Mouse (Mus musculus): ENCODE measurements at regions not wholly inside any gene's neighbourhood (a gene's known extent, or its start where the extent isn't known, plus 50 kb on each side); places are given as distances from the start of the nearest gene placed in this dataset.

- peak; percentile 87 for DNase-seq (ENCODE audit: low spot score)
These were observed 336.1 kb downstream of the Rps24 start for GRCm38 (mm10) chr14:24822876-24823567.

GRCm38 (mm10) chr14:24824351-24824750 lies 337.4 kb downstream of the Rps24 start:
- no peak overlapping the region for H3K27ac ChIP-seq
- no peak overlapping the region for H3K4me2 ChIP-seq (ENCODE audit: low read length)
- ATAC-seq (replicated peaks; ENCODE audit: low FRiP score, low read depth) (no peak), DNase-seq (ENCODE audit: low spot score) (no peak)
- no peak overlapping the region for H3K4me3 ChIP-seq (replicated peaks; ENCODE audit: low read depth, low read length)
- 54% methylated on average over 2 of the region's 2 CpGs for WGBS
- peaks cover 4% of the 10 kb centered on the region; the same call in 1 of the 2 replicates for H3K4me1 ChIP-seq (replicated peaks; ENCODE audit: insufficient read depth, low read length)
- no peak for TF ChIP-seq CTCF (IDR thresholded peaks at IDR 0.05; ENCODE audit: low read depth)
- no peaks in the 10 kb centered on the region for H3K9me3 ChIP-seq (replicated peaks; ENCODE audit: low read length)
- no peaks in the 10 kb centered on the region for H3K36me3 ChIP-seq (ENCODE audit: insufficient read depth, low read length)
- no peak overlapping the region for H3K9ac ChIP-seq (ENCODE audit: low read depth, low read length)
- no peaks in the 10 kb centered on the region; the same call in 1 of the 2 replicates for H3K27me3 ChIP-seq (ENCODE audit: insufficient read depth, low read length)

More at GRCm38 (mm10) chr14:24822876-24823567, 336.1 kb downstream of the Rps24 start:
- H3K27me3 ChIP-seq (ENCODE audit: insufficient read depth, low read length) = no peaks in the 10 kb centered on the region; the same call in 1 of the 2 replicates
- ATAC-seq (replicated peaks; ENCODE audit: low FRiP score, low read depth) = peak; percentile 64
- H3K9me3 ChIP-seq (replicated peaks; ENCODE audit: low read length) = no peaks in the 10 kb centered on the region
- TF ChIP-seq CTCF (IDR thresholded peaks at IDR 0.05; ENCODE audit: low read depth) = no peak
- H3K4me3 ChIP-seq (replicated peaks; ENCODE audit: low read depth, low read length) = no peak overlapping the region
- 23% methylated on average over 13 of the region's 13 CpGs for WGBS
- no peaks in the 10 kb centered on the region for H3K4me1 ChIP-seq (replicated peaks; ENCODE audit: insufficient read depth, low read length)
- H3K36me3 ChIP-seq (ENCODE audit: insufficient read depth, low read length) = no peaks in the 10 kb centered on the region
- 0 out of 2 replicates have a peak overlapping the region, but pooled peaks have one; percentile 5 for H3K27ac ChIP-seq
- H3K4me2 ChIP-seq (ENCODE audit: low read length) = no peak overlapping the region
- no peak overlapping the region for H3K9ac ChIP-seq (ENCODE audit: low read depth, low read length)

GRCm38 (mm10) chr14:24825722-24826386 lies 338.9 kb downstream of the Rps24 start:
- Histone ChIP-seq H3K4me2 (ENCODE audit: low read length) (no peak overlapping the region), H3K36me3 (ENCODE audit: insufficient read depth, low read length) (no peaks in the 10 kb centered on the region), H3K4me3 (replicated peaks; ENCODE audit: low read depth, low read length) (no peak overlapping the region), H3K4me1 (replicated peaks; ENCODE audit: insufficient read depth, low read length) (peaks cover 4% of the 10 kb centered on the region; the same call in 1 of the 2 replicates), H3K27ac (no peak overlapping the region), H3K27me3 (ENCODE audit: insufficient read depth, low read length) (peaks cover under 1% of the 10 kb centered on the region), H3K9me3 (replicated peaks; ENCODE audit: low read length) (no peaks in the 10 kb centered on the region), H3K9ac (ENCODE audit: low read depth, low read length) (no peak overlapping the region)
- TF ChIP-seq CTCF (IDR thresholded peaks at IDR 0.05; ENCODE audit: low read depth) = no peak
- no peak for ATAC-seq (replicated peaks; ENCODE audit: low FRiP score, low read depth)
- WGBS = 69% methylated on average over 11 of the region's 11 CpGs
- no peak for DNase-seq (ENCODE audit: low spot score)

GRCm38 (mm10) chr14:24826471-24827337 lies 339.8 kb downstream of the Rps24 start:
- Histone ChIP-seq H3K9me3 (replicated peaks; ENCODE audit: low read length) (no peaks in the 10 kb centered on the region), H3K4me3 (replicated peaks; ENCODE audit: low read depth, low read length) (no peak overlapping the region), H3K9ac (ENCODE audit: low read depth, low read length) (no peak overlapping the region), H3K4me2 (ENCODE audit: low read length) (no peak overlapping the region), H3K27ac (no peak overlapping the region), H3K27me3 (ENCODE audit: insufficient read depth, low read length) (peaks cover 3% of the 10 kb centered on the region), H3K36me3 (ENCODE audit: insufficient read depth, low read length) (no peaks in the 10 kb centered on the region), H3K4me1 (replicated peaks; ENCODE audit: insufficient read depth, low read length) (peaks cover 4% of the 10 kb centered on the region; the same call in 1 of the 2 replicates)
- TF ChIP-seq CTCF (IDR thresholded peaks at IDR 0.05; ENCODE audit: low read depth) = no peak
- ATAC-seq (replicated peaks; ENCODE audit: low FRiP score, low read depth) (no peak), DNase-seq (ENCODE audit: low spot score) (no peak)
- 44% methylated on average over 13 of the region's 13 CpGs for WGBS

- 49% methylated on average over 8 of the region's 8 CpGs for WGBS
- peak; percentile 35 for DNase-seq (ENCODE audit: low spot score)
These were observed 340.6 kb downstream of the Rps24 start for GRCm38 (mm10) chr14:24827381-24828031.

More at GRCm38 (mm10) chr14:24827381-24828031, 340.6 kb downstream of the Rps24 start:
- Histone ChIP-seq H3K27ac (no peak overlapping the region), H3K4me2 (ENCODE audit: low read length) (no peak overlapping the region), H3K9me3 (replicated peaks; ENCODE audit: low read length) (no peaks in the 10 kb centered on the region), H3K27me3 (ENCODE audit: insufficient read depth, low read length) (peaks cover 3% of the 10 kb centered on the region), H3K36me3 (ENCODE audit: insufficient read depth, low read length) (no peaks in the 10 kb centered on the region), H3K4me3 (replicated peaks; ENCODE audit: low read depth, low read length) (no peak overlapping the region), H3K9ac (ENCODE audit: low read depth, low read length) (no peak overlapping the region), H3K4me1 (replicated peaks; ENCODE audit: insufficient read depth, low read length) (peaks cover 4% of the 10 kb centered on the region; the same call in 1 of the 2 replicates)
- no peak for ATAC-seq (replicated peaks; ENCODE audit: low FRiP score, low read depth)
- no peak for TF ChIP-seq CTCF (IDR thresholded peaks at IDR 0.05; ENCODE audit: low read depth)
